Mouse (Mus musculus): ENCODE results near the gene Spsb2.
A peak's percentile ranks its signal among the peaks of the same experiment; 100 is the strongest.
"Not testable (repeated sequence)": the region's sequence is repeated elsewhere in the genome, so short reads cannot be mapped to it uniquely, and the experiment has no call there.

Gene Spsb2

DNA sequence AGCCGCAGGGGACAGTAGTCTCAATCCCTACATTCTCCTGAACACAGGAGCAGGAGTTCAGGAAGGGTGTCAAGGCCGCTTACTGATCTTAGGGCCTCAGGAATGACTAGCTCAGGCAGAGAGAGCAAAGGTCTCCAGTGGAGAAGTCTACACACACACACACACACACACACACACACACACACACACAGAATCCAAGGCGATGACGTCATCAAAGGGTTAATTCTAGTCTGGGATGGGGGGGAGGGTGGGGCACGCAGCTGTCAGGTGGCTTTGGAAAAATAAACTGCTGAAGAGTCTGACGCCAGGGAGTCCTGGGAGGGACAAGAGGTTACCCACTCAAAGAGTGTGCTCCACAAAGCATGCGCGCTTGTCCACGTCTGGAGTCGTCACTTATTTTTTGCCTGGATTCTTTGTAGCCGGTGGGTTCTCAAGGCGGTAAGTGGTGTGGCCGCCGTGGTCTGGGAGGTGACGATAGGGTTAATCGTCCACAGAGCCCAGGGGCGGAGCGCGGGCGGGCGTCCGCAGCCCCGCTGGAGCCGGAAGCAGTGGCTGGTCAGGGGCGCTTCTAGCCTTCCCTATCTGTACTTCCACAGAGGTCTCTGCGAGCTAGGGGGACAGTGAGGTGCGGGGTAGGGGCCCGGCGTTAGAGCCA is at the start of gene Spsb2:
Spsb2 (plus strand) TSS at position 304 of the 655 bp plus-strand sequence.
- DNase-seq (ENCODE audit: low read depth): peak; percentile 86

GRCm38 (mm10) chr6:124758849-124759232 is 49.6 kb upstream of the Spsb2 start:
- DNase-seq (ENCODE audit: low read depth): no peak

GRCm38 (mm10) chr6:124759259-124759658 is 49.2 kb upstream of the Spsb2 start:
- DNase-seq (ENCODE audit: low read depth): peak; percentile 97

DNA sequence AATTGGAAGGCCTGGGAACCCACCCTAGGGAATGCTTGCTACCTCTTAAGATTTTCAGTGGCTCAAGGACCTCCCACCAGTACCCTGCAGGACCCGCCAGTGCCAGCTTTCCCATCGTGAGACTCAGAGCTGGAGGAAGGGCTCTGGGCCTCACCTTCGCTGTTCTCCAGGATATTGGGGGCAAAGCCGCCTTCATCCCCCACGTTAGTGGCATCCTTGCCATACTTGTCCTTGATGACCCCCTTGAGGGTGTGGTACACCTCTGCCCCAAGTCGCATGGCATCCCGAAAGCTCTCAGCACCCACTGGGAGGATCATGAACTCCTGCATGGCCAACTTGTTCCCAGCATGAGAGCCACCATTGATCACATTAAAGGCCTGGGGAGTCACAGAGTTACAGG is 42.5 kb upstream of the Spsb2 start:
- no peak for DNase-seq (ENCODE audit: low read depth)

GRCm38 (mm10) chr6:124767536-124767919 is 40.9 kb upstream of the Spsb2 start:
- no peak for DNase-seq (ENCODE audit: low read depth)

DNA sequence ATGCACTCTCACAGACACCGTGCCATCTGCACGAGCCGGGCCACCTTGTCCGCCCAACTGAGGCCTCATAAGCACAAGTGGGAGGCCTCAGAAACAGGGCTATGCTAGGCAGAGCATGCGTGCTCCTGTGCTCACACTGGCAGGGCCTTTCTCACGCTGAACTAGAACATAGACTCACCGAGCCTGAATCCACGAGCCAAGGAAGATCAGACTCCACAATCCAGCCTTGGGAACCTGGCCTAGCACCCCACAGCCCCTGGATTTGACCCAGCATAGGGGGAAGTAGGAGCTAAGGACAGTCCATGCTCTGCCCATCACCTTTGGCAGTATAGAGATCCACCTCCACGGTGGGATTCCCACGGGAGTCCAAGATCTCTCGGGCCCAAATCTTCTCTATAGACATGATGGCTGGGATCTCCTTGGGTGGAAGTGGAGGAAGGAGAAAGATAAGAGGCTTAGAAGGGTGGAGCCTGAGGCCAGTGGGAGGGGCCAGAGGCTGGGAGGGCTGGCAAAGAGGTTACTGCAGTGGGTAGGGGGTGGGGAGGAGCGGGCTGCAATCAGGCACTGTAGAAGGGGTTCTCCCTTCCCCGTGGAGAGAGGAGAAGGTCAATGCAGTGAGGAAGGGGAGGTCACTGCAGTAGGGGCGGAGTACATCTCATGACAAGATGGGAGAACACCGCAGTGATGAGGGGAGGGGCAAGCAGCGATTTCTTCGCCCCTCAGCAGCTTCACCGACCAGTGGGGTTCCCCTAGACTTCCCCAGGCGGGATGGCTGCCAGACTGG is 40.3 kb upstream of the Spsb2 start:
- no peak for DNase-seq (ENCODE audit: low read depth)

- DNase-seq (ENCODE audit: low read depth): no peak
Measured at GRCm38 (mm10) chr6:124768704-124769044, 39.8 kb upstream of the Spsb2 start.

- no peak for DNase-seq (ENCODE audit: low read depth)
Measured at GRCm38 (mm10) chr6:124769101-124769765, 39.2 kb upstream of the Spsb2 start, which contains the start of gene Eno2. TSS of gene Eno2 (minus strand) at chr6:124769673.

GRCm38 (mm10) chr6:124770013-124770412 is 38.4 kb upstream of the Spsb2 start:
- no peak for DNase-seq (ENCODE audit: low read depth)

DNA sequence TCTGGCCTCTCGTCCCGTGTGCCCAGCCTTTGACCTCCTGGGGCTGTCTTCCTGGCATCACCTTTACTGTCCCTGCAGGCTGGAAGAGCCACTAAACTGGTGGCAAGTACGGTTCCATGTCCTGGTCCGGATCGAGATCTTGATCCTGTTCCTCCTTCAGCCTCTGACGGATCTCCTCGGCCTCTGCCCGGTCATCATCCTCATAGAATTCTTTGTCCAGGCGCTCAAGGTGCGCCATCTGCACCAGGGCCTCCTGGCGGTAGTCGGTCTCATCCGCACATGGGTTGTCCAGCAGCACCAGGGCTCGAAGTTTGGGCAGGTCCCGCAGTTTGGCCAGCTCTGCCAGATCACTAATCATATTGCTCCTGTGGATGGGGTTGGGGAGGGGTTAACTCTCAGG is 38.0 kb upstream of the Spsb2 start:
- no peak for DNase-seq (ENCODE audit: low read depth)

DNA sequence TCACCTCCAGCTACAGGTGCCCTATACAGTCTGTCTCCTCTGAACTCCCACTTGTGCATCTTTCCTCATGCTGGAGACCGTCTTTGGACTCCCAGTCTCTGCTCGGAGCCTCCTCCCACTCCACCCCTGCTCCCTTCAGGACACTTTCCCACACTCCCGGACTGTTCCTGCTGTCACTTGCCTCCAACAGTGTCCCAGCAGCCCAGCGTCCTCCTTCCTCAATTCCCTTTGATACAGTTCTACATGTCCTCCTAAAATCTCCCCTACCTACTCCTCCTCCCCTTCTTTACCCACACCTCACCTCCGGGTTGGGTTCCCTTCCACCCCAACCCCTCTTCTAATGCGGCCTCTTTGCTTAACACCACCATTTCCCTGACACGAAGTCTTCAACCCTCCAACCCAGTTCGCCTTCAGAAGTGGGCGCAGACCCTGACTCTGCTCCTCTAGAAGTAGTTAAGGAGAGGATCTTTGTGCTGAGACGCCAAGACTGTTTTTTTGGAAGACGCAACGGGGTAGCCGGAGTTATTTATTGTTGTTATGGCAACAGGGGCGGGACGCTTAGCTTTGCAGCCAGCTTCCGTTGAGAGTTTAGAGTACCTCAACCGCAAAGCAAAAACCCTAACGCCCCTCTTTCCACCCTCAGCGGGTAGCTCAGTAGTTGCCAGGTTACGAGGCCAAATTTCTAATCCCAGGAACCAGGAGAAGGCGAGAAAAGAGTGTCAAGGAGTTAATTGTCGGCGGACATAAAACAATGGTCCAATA is 29.1 kb upstream of the Spsb2 start, which contains the start of gene Lrrc23:
Lrrc23 (minus strand) TSS at position 506 of the 762 bp plus-strand sequence.
- DNase-seq (ENCODE audit: low read depth): no peak

DNA sequence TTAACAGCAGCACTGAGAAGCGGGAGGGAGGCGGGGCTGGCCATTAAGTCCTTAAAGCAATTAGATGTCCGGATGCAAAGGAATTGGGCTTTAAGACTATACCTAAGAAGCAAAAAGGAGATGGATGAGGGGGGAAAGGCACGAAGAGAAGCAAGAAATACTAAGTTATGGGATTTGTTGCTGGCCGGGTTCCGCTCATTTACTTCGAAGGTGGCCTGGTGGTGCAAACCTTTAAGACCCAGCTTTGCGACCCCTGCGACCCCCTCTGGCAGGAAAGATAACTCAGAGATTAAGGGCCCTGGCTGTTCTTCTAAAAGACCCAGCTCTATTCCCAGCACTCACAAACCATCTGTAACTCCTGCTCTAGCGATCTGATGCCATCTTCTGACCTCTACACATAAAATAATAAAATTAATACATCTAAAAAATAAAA is 28.5 kb upstream of the Spsb2 start:
- no peak for DNase-seq (ENCODE audit: low read depth)

DNA sequence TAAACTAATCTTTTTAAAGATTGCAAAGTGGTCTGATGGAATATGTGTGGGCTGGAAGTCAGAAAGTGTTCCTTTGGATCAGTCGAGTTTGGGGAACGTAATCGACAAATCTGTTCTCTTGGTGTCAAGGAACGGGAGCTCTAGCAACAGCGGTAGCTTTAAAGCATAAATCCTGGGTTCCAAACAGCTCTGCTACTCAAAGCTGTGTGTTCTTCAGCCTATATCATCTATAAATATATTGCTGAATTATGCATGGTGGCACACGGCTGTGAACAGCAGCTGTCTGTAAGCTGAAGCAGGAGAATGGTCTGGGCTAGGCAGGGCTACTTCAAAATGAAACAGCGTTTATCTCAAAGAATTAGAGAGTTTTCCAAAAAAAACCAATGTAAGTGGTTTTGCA is 27.5 kb upstream of the Spsb2 start:
- no peak for DNase-seq (ENCODE audit: low read depth)

GRCm38 (mm10) chr6:124782436-124782835 is 26.0 kb upstream of the Spsb2 start:
- peak; percentile 53 for DNase-seq (ENCODE audit: low read depth)

GRCm38 (mm10) chr6:124786756-124787420 is 21.6 kb upstream of the Spsb2 start:
- DNase-seq (ENCODE audit: low read depth): peak; percentile 89

DNA sequence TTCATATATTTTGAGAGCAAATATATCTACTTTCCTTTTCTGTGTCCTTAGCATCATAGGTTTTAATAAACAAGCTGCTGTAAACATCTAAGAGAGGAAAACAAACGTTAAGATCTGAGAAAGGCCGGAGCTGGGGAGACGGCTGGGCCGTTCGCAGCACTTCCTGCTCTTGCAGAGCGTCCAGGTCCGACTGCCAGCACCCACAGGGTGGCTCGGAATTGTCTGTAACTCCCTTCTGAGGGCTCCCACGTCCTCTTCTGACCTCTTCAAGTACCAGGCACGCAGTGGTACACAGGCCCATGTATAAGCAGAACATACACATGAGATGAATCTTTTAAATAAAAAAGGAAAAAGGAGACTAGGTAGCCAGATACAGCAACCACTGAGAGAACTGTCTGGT is 20.7 kb upstream of the Spsb2 start:
- DNase-seq (ENCODE audit: low read depth): no peak

- DNase-seq (ENCODE audit: low read depth): no peak
Measured at GRCm38 (mm10) chr6:124789519-124789918, 18.9 kb upstream of the Spsb2 start.

- no peak for DNase-seq (ENCODE audit: low read depth)
Measured at GRCm38 (mm10) chr6:124790121-124790520, 18.3 kb upstream of the Spsb2 start.

DNA sequence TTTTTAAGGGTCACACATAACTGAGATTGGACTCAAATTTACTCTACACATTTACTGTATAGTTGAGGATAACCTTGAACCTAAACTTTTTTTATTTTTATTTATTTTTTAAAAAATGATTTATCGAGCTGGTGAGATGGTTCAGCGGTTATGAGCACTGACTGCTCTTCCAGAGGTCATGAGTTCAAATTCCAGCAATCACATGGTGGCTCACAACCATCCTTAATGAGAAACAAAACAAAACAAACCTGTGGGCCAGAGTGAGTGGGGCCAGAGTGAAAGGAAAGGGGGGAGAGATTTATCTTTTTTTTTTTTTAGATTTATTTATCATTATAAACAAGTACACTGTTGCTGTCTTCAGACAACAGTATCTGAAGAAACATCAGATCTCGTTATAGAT is 16.6 kb upstream of the Spsb2 start:
- DNase-seq (ENCODE audit: low read depth): no peak

- DNase-seq (ENCODE audit: low read depth): no peak
Measured at GRCm38 (mm10) chr6:124795781-124796180, 12.7 kb upstream of the Spsb2 start.

DNA sequence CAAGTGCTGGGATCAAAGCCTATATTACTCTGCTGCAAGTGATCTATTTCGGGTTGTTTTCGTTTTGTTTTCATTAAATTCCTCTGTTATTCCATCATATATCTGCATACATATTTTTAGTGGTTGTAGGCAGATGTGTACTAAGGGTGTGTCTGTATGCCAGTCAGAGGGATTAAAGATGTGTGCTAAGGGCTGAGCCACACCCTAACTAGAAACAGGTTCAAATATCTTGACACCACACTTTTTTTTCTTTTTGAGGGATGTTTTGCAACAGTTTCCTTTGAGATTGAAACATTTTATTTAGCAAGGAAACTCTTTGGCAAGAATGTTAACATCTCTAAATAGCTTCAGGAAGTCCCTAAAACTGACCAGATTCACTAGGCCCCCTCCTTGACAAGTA is 12.3 kb upstream of the Spsb2 start:
- peak; percentile 68 for DNase-seq (ENCODE audit: low read depth)

DNA sequence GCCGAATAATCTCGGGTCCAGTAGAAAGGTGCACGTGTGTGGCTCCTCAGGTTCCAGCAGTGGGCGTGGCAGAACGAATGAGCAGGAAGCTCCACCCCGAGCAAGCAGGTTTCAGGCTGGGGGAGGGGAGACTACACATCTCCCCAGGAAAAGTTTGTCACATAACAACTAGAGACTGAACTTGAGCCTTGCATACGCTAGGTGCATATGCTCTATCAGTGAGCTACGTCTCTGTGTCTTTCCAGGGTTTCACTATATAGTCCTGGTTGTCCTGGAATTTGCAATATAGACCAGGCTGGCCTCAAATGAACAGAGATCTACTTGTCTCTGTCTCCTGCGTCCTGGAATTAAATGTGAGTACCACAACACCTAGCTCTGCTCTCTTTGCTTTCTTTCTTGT is 6.1 kb upstream of the Spsb2 start:
- DNase-seq (ENCODE audit: low read depth): not testable (repeated sequence)
